Mouse (Mus musculus): Measurements from ENCODE around the gene Riiad1.

- TF ChIP-seq GATA1 (IDR thresholded peaks at IDR 0.05; ENCODE audit: borderline replicate concordance, low read length) (no peak), CTCF (IDR thresholded peaks at IDR 0.05; ENCODE audit: low read depth, low read length) (peak; percentile 54), POLR2AphosphoS5 (IDR thresholded peaks at IDR 0.05; ENCODE audit: insufficient replicate concordance, low read depth, low read length) (no peak), TAL1 (conservative IDR thresholded peaks at IDR 0.05; ENCODE audit: low read depth, low read length) (no peak), GATA2 (IDR thresholded peaks at IDR 0.05; ENCODE audit: borderline replicate concordance, low read depth, low read length) (no peak)
Measured at GRCm38 (mm10) chr3:94456529-94457000, 23.6 kb downstream of the Riiad1 start.
